Mouse (Mus musculus): Measurements from ENCODE around the gene Carns1. TPM values are rescaled to one million over a fixed set of nuclear protein-coding genes. Genes with fewer than 3 reads are reported as not detected.

Carns1 gene
- total and polyA plus RNA-seq, 2 experiments, result 0.65 to 1.9 TPM

DNA sequence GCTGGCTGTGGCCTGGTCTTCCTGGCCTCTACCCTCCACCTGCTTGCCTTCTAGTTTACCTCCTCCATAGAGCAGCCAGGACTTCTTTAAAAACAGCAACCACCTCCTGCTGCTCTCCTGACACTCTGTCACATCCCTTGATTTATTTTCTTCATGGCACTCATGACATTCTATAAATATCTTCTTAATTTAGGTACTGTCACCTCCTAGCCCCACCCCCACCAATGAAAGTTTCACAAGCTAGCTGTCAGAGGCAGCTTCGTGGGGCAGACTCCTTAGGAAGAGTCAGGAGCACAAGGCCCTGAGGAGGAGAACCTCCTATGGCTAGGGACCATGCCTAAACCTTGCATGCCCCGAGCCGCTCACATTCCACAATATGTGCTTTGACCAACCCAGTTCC is 12.0 kb upstream of the Carns1 start:
- no peaks in the 10 kb centered on the region for H3K27me3 ChIP-seq (ENCODE audit: control insufficient read depth, insufficient read depth, low read length)
- TF ChIP-seq POLR2A (IDR thresholded peaks at IDR 0.05; ENCODE audit: extremely low read depth, insufficient read depth, low read length) (no peak), CTCF (IDR thresholded peaks at IDR 0.05; ENCODE audit: low read depth, low read length) (no peak)
- no peak overlapping the region for H3K27ac ChIP-seq (replicated peaks; ENCODE audit: insufficient read depth, low read depth, low read length)
- H3K36me3 ChIP-seq (ENCODE audit: control insufficient read depth, insufficient read depth, low read length), result no peaks in the 10 kb centered on the region
- no peak overlapping the region for H3K4me3 ChIP-seq (ENCODE audit: insufficient read depth, low read depth, low read length)
- H3K79me2 ChIP-seq (ENCODE audit: control insufficient read depth, insufficient read depth, low read length), result peaks cover 3% of the 10 kb centered on the region; the same call in 1 of the 2 replicates
- DNase-seq (ENCODE audit: extremely low read depth, low read depth, low spot score), result no peak
- no peak overlapping the region for H3K9ac ChIP-seq (ENCODE audit: low read depth, low read length)
- no peaks in the 10 kb centered on the region for H3K4me1 ChIP-seq (ENCODE audit: control insufficient read depth, insufficient read depth, low read length)
- WGBS, result 91% methylated on average over 3 of the region's 3 CpGs

DNA sequence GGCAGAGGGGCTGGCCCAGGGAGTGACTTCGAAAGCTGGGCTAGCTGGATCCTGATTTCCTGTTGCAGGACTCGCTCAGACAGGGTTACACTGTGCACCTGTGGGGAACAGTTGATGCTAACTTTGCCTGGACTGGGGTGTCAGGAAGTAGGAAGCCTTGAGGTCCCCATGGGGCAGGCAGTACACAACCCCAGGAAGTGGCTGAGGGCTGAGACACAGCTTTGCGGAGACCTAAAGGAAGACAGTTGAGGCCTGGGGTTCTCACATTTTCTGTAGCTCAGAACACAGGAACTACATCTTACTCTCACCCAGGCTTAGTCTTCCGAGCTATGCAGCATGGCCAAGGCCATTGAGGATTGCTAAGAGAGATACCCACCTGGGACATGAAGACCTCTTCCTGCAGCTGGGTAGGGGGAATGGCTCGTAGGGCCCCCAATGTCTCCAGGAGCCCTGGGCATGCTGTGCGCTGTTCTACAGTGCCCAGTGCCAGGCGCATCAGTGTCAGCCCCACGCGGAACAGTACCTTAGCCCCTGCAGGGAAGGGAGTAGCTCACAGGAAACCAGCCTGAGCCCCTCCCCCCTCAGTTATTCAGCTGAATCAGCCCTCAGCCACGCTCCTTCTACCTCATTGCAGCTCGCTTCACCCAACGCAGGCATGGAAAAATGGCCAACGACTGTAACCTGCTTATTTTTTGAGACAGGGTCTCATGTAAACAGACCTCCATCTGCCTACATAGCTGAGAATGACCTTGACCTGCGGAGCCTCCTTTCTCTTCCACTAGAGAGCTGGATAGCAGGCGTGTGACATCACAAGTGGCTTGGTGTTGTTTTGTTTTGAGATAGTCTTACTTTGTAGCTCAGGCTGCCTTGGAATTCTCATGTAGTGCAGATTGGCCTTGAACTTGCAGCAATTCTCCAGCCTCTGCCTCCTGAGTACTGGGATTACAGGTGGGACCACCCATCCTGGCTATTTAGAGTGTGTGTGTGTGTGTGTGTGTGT is 10.0 kb upstream of the Carns1 start:
- Histone ChIP-seq H3K27me3 (ENCODE audit: control insufficient read depth, insufficient read depth, low read length) (no peaks in the 10 kb centered on the region), H3K79me2 (ENCODE audit: control insufficient read depth, insufficient read depth, low read length) (no peaks in the 10 kb centered on the region), H3K27ac (replicated peaks; ENCODE audit: insufficient read depth, low read depth, low read length) (no peak overlapping the region), H3K4me1 (ENCODE audit: control insufficient read depth, insufficient read depth, low read length) (no peaks in the 10 kb centered on the region), H3K36me3 (ENCODE audit: control insufficient read depth, insufficient read depth, low read length) (no peaks in the 10 kb centered on the region), H3K4me3 (ENCODE audit: insufficient read depth, low read depth, low read length) (no peak overlapping the region), H3K9ac (ENCODE audit: low read depth, low read length) (peak overlapping the region; percentile 9; the same call in 1 of the 2 replicates)
- no peak for TF ChIP-seq CTCF (IDR thresholded peaks at IDR 0.05; ENCODE audit: low read depth, low read length)
- TF ChIP-seq POLR2A (IDR thresholded peaks at IDR 0.05; ENCODE audit: extremely low read depth, insufficient read depth, low read length), result no peak
- WGBS, result 70% methylated on average over 15 of the region's 15 CpGs
- no peak for DNase-seq (ENCODE audit: extremely low read depth, low read depth, low spot score)

DNA sequence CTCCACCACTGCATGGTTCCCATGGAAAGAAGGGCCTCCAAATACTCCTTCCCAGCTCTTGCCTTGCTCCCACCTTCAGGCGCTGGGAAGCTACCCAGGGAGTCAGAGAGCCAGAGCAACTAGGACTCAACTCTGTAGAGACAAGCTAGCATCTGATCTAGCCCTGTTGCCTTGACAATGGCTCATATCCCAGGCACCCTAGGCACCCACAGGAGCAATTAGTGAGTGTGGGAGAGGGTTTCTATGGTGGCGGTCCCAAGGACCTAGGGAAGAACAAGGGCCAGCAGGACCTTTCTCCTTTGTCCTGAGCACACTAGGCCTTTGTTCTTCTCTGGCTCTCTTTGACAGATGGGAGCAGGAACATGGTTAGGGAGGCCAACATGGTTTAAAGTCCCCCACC is 8.4 kb upstream of the Carns1 start:
- H3K27me3 ChIP-seq (ENCODE audit: control insufficient read depth, insufficient read depth, low read length), result no peaks in the 10 kb centered on the region
- H3K9ac ChIP-seq (ENCODE audit: low read depth, low read length), result no peak overlapping the region
- TF ChIP-seq POLR2A (IDR thresholded peaks at IDR 0.05; ENCODE audit: extremely low read depth, insufficient read depth, low read length), result no peak
- TF ChIP-seq CTCF (IDR thresholded peaks at IDR 0.05; ENCODE audit: low read depth, low read length), result no peak
- no peaks in the 10 kb centered on the region for H3K36me3 ChIP-seq (ENCODE audit: control insufficient read depth, insufficient read depth, low read length)
- H3K4me1 ChIP-seq (ENCODE audit: control insufficient read depth, insufficient read depth, low read length), result no peaks in the 10 kb centered on the region
- 96% methylated on average over 2 of the region's 2 CpGs for WGBS
- no peak for DNase-seq (ENCODE audit: extremely low read depth, low read depth, low spot score)
- H3K4me3 ChIP-seq (ENCODE audit: insufficient read depth, low read depth, low read length), result no peak overlapping the region
- no peaks in the 10 kb centered on the region for H3K79me2 ChIP-seq (ENCODE audit: control insufficient read depth, insufficient read depth, low read length)
- H3K27ac ChIP-seq (replicated peaks; ENCODE audit: insufficient read depth, low read depth, low read length), result no peak overlapping the region

DNA sequence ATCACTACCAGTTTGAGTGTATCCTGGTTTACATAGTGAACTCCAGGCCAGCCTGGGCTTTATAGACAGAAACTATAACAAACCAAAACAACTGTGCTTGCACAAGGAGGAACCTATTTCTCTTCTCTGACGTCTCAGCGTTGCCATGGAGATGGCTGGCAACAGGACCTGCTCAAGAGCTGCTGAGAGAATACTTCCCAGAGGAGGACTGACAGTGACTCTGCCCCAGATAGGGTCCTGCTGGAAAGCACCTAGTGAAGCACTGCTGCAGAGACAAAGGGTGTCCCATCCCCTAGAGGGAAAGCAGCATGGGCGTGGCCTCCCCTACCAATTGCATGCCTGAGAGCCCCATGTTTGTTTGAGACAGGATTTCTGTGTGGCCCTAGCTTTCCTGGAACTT is 6.6 kb upstream of the Carns1 start:
- Histone ChIP-seq H3K4me3 (ENCODE audit: insufficient read depth, low read depth, low read length) (no peak overlapping the region), H3K27me3 (ENCODE audit: control insufficient read depth, insufficient read depth, low read length) (no peaks in the 10 kb centered on the region), H3K9ac (ENCODE audit: low read depth, low read length) (no peak overlapping the region), H3K27ac (replicated peaks; ENCODE audit: insufficient read depth, low read depth, low read length) (no peak overlapping the region), H3K4me1 (ENCODE audit: control insufficient read depth, insufficient read depth, low read length) (no peaks in the 10 kb centered on the region), H3K79me2 (ENCODE audit: control insufficient read depth, insufficient read depth, low read length) (no peaks in the 10 kb centered on the region), H3K36me3 (ENCODE audit: control insufficient read depth, insufficient read depth, low read length) (no peaks in the 10 kb centered on the region)
- TF ChIP-seq CTCF (IDR thresholded peaks at IDR 0.05; ENCODE audit: low read depth, low read length) (no peak), POLR2A (IDR thresholded peaks at IDR 0.05; ENCODE audit: extremely low read depth, insufficient read depth, low read length) (no peak)
- 58% methylated on average over 3 of the region's 3 CpGs for WGBS
- peak; percentile 42 for DNase-seq (ENCODE audit: extremely low read depth, low read depth, low spot score)

DNA sequence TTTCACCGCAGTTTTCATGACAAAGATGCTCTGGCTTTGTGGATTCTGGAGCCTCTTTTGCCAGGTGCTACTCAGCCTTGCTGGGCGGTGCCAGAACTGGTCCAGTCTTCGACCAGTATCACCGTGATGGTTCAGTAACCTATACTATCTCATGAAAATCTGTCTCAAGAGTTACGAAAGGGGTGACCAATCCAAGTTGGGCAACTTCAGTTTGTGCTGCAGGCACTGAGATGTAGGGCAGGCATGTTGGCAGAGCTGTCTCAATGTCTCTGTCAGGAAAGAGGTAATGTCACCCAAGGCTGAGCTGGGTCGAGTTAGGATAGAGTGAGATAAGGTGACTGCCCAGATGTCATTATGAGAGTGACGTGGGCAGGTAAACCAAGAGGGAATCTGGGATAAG is 5.1 kb upstream of the Carns1 start:
- no peaks in the 10 kb centered on the region for H3K27me3 ChIP-seq (ENCODE audit: control insufficient read depth, insufficient read depth, low read length)
- H3K9ac ChIP-seq (ENCODE audit: low read depth, low read length), result no peak overlapping the region
- DNase-seq (ENCODE audit: extremely low read depth, low read depth, low spot score), result no peak

DNA sequence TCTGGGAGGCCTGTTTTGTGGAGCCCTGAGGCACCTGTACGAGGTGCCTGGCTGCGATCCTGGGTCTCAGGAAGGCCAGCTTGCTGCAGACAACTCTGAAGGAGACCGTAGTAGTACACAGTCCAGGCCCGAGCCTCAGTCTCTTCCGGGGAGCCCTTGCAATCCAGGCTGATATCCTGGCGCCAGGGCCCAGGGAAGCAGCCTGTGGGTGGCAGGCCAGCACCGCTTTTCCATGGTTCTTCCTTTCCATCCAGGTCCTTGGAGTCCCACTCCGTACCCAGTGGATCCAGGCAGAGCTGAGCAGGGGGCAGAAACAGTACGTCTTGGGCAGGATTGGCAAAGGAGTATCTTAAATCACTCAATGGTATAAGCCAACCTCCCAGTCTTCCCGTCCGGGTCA is 2.4 kb downstream of the Carns1 start:
- Histone ChIP-seq H3K4me3 (ENCODE audit: insufficient read depth, low read depth, low read length) (no peak overlapping the region), H3K36me3 (ENCODE audit: control insufficient read depth, insufficient read depth, low read length) (no peaks in the 10 kb centered on the region), H3K4me1 (ENCODE audit: control insufficient read depth, insufficient read depth, low read length) (peaks cover 3% of the 10 kb centered on the region), H3K79me2 (ENCODE audit: control insufficient read depth, insufficient read depth, low read length) (no peaks in the 10 kb centered on the region), H3K9ac (ENCODE audit: low read depth, low read length) (no peak overlapping the region), H3K27ac (replicated peaks; ENCODE audit: insufficient read depth, low read depth, low read length) (no peak overlapping the region), H3K27me3 (ENCODE audit: control insufficient read depth, insufficient read depth, low read length) (no peaks in the 10 kb centered on the region)
- WGBS, result 80% methylated on average over 11 of the region's 11 CpGs
- TF ChIP-seq CTCF (IDR thresholded peaks at IDR 0.05; ENCODE audit: low read depth, low read length) (no peak), POLR2A (IDR thresholded peaks at IDR 0.05; ENCODE audit: extremely low read depth, insufficient read depth, low read length) (no peak)
- DNase-seq (ENCODE audit: extremely low read depth, low read depth, low spot score), result no peak

More for the DNA sequence above, 5.1 kb upstream of the Carns1 start:
- no peaks in the 10 kb centered on the region for H3K36me3 ChIP-seq (ENCODE audit: control insufficient read depth, insufficient read depth, low read length)
- no peak overlapping the region for H3K4me3 ChIP-seq (ENCODE audit: insufficient read depth, low read depth, low read length)
- WGBS, result 76% methylated on average over 7 of the region's 7 CpGs
- TF ChIP-seq CTCF (IDR thresholded peaks at IDR 0.05; ENCODE audit: low read depth, low read length), result no peak
- TF ChIP-seq POLR2A (IDR thresholded peaks at IDR 0.05; ENCODE audit: extremely low read depth, insufficient read depth, low read length), result no peak
- H3K79me2 ChIP-seq (ENCODE audit: control insufficient read depth, insufficient read depth, low read length), result no peaks in the 10 kb centered on the region
- no peaks in the 10 kb centered on the region for H3K4me1 ChIP-seq (ENCODE audit: control insufficient read depth, insufficient read depth, low read length)
- no peak overlapping the region for H3K27ac ChIP-seq (replicated peaks; ENCODE audit: insufficient read depth, low read depth, low read length)
